Mouse (Mus musculus): ENCODE data around the gene Cab39. TPM values are rescaled to one million over a fixed set of nuclear protein-coding genes. Genes with fewer than 3 reads are reported as not detected.

Cab39 gene
- polyA plus RNA-seq, 1 experiment, result 0.93 TPM

DNA sequence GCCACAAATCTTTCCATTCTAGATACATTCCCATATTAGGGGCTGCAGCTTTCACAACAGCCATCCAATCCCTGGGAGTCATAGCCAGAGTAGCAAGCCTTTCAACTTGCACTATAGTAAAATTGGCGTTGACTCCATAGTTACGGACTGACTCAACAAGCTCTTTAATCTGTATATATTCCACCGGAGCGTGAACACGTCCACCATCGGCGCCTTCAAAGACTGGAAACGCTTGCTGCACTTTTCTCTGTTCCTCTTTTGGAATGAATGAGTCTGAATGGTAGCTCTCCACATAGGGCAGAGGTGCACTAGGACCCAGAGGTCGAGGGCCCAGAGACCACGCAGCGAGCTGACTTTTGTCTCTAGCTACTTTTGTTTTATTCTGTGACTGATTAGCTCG lies 88.8 kb downstream of the Cab39 start:
- H3K36me3 ChIP-seq (ENCODE audit: control insufficient read depth), result no peaks in the 10 kb centered on the region
- no peaks in the 10 kb centered on the region for H3K27me3 ChIP-seq (ENCODE audit: control insufficient read depth)
- H3K9me3 ChIP-seq (ENCODE audit: control insufficient read depth, low read length), result peaks cover 32% of the 10 kb centered on the region
- no peak for TF ChIP-seq GATA1 (IDR thresholded peaks at IDR 0.05; ENCODE audit: low read length)
- TF ChIP-seq TAL1 (IDR thresholded peaks at IDR 0.05; ENCODE audit: low read length), result no peak
- no peak overlapping the region for H3K4me3 ChIP-seq (replicated peaks)
- H3K4me1 ChIP-seq (ENCODE audit: control insufficient read depth), result no peaks in the 10 kb centered on the region

DNA sequence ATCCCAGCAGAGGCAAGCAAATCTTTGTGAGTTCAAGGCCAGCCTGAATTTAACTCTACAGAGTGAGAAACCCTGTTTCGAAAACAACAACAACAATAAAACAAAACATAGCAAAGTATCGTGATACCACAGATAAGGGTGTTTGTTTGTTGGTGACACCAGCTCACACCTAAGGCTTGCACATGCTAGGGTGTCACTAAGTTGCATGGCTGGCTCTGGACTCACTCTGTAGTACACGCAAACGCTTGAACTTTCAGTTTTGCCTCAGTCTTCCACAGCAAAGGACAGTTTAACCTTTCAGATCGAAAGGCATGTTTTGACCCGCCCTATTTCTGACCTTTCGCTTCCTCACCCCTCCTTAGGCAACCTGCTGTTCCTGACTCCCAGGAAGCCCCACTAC lies 94.0 kb downstream of the Cab39 start:
- H3K4me1 ChIP-seq (ENCODE audit: control insufficient read depth), result no peaks in the 10 kb centered on the region
- no peak for TF ChIP-seq GATA1 (IDR thresholded peaks at IDR 0.05; ENCODE audit: low read length)
- no peak for TF ChIP-seq TAL1 (IDR thresholded peaks at IDR 0.05; ENCODE audit: low read length)

DNA sequence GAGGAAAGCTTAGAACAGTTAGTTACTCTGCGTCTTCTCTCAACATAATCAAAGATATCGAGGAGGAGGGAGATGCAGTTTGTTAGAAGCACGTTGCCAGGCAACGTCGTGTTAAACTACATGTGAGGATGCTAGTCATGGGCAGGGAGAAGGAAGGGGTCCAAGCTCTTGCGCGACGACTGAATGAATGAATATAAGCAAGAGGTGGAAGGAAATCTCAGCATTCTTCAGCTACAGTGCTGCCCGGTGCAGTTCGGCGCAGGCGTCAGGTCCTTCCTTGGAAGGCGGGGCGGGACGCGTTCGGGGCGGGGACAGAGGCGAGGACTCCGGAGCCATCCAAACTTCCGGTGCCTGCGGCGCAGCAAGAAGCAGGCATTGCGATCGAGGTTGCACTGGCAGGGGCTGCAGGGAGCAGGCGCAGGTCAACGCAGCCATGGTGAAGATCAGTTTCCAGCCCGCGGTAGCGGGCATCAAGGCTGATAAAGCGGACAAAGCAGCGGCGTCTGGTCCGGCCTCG lies 101.0 kb downstream of the Cab39 start, which contains the start of gene Itm2c:
Gene Itm2c, plus strand, starts transcription at position 51 of the 517 bp plus-strand sequence.
- Histone ChIP-seq H3K4me3 (replicated peaks) (peak within 1 kb of the TSS; percentile 72), H3K27me3 (ENCODE audit: control insufficient read depth) (no peaks in the 10 kb centered on the region), H3K4me1 (ENCODE audit: control insufficient read depth) (peaks cover 33% of the 10 kb centered on the region), H3K36me3 (ENCODE audit: control insufficient read depth) (no peaks in the 10 kb centered on the region), H3K9me3 (ENCODE audit: control insufficient read depth, low read length) (peaks cover 4% of the 10 kb centered on the region; the same call in 1 of the 2 replicates)
- TF ChIP-seq TAL1 (IDR thresholded peaks at IDR 0.05; ENCODE audit: low read length) (no peak), GATA1 (IDR thresholded peaks at IDR 0.05; ENCODE audit: low read length) (no peak)

More for the DNA sequence above, 94.0 kb downstream of the Cab39 start:
- Histone ChIP-seq H3K4me3 (replicated peaks) (no peak overlapping the region), H3K9me3 (ENCODE audit: control insufficient read depth, low read length) (peaks cover 9% of the 10 kb centered on the region; the same call in 1 of the 2 replicates), H3K27me3 (ENCODE audit: control insufficient read depth) (no peaks in the 10 kb centered on the region), H3K36me3 (ENCODE audit: control insufficient read depth) (no peaks in the 10 kb centered on the region)

DNA sequence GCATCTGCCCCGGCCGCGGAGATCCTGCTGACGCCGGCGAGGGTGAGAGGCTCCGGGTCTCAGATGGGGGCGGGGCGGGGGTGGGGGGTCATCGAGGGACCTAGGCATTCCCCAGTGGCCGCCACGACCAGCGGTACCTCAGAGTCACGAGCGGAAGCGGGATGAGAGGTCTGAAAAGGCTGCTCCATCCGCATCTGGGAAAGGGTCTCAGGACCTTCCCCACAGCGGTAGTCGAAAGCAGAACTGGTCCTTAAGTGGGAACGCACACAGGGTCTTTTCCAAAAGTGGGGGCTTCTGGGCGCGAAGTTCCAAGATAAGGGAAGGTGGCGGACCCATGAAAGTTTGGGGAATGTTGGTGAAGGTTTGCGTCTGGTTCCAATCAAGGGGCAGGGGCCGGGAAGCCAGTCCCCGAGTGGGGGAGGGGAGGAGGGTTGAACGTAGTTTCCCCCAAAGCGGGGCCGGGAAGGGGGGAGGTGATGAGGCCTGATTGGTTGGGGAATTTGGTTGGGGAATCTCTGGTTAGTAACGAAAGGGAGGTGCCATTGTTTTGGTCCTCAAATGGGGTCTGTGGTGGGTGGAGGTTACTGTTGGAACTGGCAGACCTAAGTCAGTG lies 101.6 kb downstream of the Cab39 start:
- Histone ChIP-seq H3K4me1 (ENCODE audit: control insufficient read depth) (peaks cover 35% of the 10 kb centered on the region), H3K4me3 (replicated peaks) (peak overlapping the region; percentile 72), H3K27me3 (ENCODE audit: control insufficient read depth) (no peaks in the 10 kb centered on the region), H3K9me3 (ENCODE audit: control insufficient read depth, low read length) (peaks cover 4% of the 10 kb centered on the region; the same call in 1 of the 2 replicates), H3K36me3 (ENCODE audit: control insufficient read depth) (no peaks in the 10 kb centered on the region)
- TF ChIP-seq GATA1 (IDR thresholded peaks at IDR 0.05; ENCODE audit: low read length) (no peak), TAL1 (IDR thresholded peaks at IDR 0.05; ENCODE audit: low read length) (no peak)

DNA sequence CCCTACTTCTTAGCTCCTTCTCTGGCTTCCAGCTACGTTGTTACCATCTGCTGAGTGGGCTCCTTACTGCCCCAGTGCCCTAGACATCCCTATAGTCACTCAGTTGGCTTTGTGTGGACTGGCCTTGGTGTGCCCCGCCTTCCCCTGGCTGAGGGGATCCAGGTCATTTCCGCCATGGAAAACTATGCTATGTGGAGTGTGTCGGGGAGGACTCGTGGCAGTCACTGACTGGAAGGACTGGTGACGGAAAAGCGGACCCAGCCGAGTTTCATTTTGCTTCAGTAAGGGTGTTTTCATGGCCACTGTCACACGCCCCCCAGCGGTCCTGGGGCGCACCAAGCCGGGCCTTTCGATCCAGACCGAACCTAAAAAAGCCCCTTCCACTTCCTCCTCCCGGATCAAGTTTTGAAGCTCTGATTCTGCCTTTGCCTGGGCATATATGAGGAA lies 102.2 kb downstream of the Cab39 start:
- Histone ChIP-seq H3K4me1 (ENCODE audit: control insufficient read depth) (peaks cover 35% of the 10 kb centered on the region), H3K4me3 (replicated peaks) (peak overlapping the region; percentile 72), H3K9me3 (ENCODE audit: control insufficient read depth, low read length) (peaks cover 4% of the 10 kb centered on the region; the same call in 1 of the 2 replicates), H3K36me3 (ENCODE audit: control insufficient read depth) (no peaks in the 10 kb centered on the region), H3K27me3 (ENCODE audit: control insufficient read depth) (no peaks in the 10 kb centered on the region)
- TF ChIP-seq GATA1 (IDR thresholded peaks at IDR 0.05; ENCODE audit: low read length) (no peak), TAL1 (IDR thresholded peaks at IDR 0.05; ENCODE audit: low read length) (no peak)

DNA sequence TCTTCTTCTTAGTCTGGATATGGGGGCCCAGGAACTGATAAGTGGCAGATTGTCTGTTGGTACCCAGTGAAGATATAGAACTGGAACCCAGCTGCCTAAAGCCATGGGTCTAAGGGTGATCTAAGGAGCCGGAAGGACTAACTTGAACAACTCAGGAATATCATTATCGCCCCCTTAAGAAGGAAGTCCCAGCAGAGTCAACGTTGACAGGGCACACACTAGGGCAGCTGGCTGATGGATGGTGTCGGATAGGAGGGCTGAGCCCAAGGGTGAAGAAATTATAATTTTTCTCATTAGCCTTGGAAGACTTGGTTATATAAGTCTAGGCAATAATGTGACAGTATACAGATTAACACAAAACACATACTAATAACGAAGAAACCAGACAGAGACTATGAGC lies 102.9 kb downstream of the Cab39 start:
- Histone ChIP-seq H3K9me3 (ENCODE audit: control insufficient read depth, low read length) (peaks cover 4% of the 10 kb centered on the region; the same call in 1 of the 2 replicates), H3K4me1 (ENCODE audit: control insufficient read depth) (peaks cover 35% of the 10 kb centered on the region), H3K4me3 (replicated peaks) (no peak overlapping the region), H3K27me3 (ENCODE audit: control insufficient read depth) (no peaks in the 10 kb centered on the region), H3K36me3 (ENCODE audit: control insufficient read depth) (no peaks in the 10 kb centered on the region)
- TF ChIP-seq GATA1 (IDR thresholded peaks at IDR 0.05; ENCODE audit: low read length) (no peak), TAL1 (IDR thresholded peaks at IDR 0.05; ENCODE audit: low read length) (no peak)

DNA sequence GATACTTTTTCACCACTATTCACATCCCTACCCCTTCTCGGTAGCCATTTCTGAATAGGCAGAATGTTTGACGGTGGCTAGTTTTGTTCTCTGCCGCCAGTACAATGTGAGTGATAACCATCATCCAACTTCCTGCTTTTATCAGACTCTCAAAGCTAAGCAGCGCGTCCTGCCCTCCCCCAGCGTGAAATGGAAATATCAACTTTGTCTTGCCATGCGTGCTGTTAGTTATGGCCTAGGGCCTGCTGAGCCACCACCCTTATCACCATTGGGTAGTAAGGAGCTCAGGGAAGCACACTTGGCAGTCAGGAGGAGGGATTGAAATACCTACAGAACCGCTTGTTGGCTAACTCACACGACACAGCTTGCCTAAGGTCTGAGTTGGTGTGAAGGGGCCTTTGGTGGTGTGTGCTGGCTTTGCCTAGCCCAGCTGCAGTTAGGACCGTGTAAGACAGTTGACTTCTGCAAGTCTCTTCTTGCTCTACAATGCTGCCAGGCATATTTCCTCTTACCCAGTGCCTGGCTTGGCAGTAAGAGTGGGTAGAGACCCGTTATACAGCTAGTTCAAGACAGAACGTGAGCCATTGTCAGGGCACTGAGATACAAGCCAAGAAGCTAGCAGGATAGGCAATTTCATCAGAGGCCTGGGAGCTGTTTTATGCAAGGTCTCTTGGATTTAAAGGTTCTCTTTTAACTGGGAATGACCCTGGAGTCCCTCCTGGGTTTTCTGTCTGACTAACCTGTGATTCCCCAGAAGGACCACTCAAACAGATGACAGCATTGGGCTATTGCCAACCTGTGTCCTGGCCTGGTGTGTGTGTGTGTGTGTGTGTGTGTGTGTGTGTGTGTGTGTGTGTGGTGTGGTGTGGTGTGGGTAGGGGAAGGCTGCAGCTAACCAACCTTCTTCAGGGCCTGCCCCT lies 103.8 kb downstream of the Cab39 start:
- Histone ChIP-seq H3K4me1 (ENCODE audit: control insufficient read depth) (peaks cover 37% of the 10 kb centered on the region), H3K9me3 (ENCODE audit: control insufficient read depth, low read length) (peaks cover 4% of the 10 kb centered on the region; the same call in 1 of the 2 replicates), H3K27me3 (ENCODE audit: control insufficient read depth) (no peaks in the 10 kb centered on the region), H3K4me3 (replicated peaks) (no peak overlapping the region), H3K36me3 (ENCODE audit: control insufficient read depth) (no peaks in the 10 kb centered on the region)
- TF ChIP-seq GATA1 (IDR thresholded peaks at IDR 0.05; ENCODE audit: low read length) (no peak), TAL1 (IDR thresholded peaks at IDR 0.05; ENCODE audit: low read length) (no peak)

DNA sequence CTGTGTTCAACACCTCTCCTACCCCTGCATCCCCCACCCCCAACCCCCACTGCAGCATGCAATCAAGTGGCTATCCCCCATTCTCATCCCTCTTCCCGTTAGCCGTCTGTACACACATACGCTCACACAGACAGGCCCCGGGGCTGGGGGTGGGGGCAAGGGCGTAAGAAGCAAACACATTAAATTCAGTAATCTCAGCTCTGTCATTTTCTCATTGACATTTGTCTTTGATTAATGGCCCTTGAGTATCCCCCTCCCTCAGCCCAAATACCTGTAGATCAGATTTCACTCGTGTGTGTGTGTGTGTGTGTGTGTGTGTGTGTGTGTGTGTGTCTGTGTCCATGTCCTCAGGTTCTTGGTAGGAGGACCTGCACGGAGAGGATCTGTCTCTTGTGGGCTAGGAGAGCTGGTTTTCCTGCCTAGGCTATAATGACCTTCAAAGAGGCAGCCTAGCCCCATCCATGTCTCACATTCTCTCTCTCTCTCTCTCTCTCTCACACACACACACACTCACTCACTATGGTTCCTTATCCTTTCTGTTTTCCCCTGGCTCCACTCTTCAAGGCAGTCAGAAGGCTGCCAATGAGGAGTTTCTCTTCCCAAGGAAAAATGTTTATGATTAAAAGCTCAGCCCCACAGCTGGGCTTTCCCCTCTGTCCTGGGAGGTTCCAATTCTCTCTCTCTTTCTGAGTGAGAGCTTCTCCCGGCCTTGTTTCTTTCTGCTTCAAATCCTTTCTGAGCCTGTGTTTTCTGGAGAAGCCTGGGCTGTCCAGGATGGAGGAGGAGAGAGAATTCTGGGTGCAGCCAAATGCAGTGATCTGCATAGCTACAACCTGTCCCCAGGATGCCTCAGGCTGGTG lies 104.9 kb downstream of the Cab39 start:
- peaks cover 37% of the 10 kb centered on the region for H3K4me1 ChIP-seq (ENCODE audit: control insufficient read depth)

More for the DNA sequence above, 104.9 kb downstream of the Cab39 start:
- H3K36me3 ChIP-seq (ENCODE audit: control insufficient read depth), result peaks cover 2% of the 10 kb centered on the region; the same call in 1 of the 2 replicates
- peaks cover 1% of the 10 kb centered on the region; the same call in 1 of the 2 replicates for H3K9me3 ChIP-seq (ENCODE audit: control insufficient read depth, low read length)
- H3K4me3 ChIP-seq (replicated peaks), result no peak overlapping the region
- H3K27me3 ChIP-seq (ENCODE audit: control insufficient read depth), result no peaks in the 10 kb centered on the region
- TF ChIP-seq GATA1 (IDR thresholded peaks at IDR 0.05; ENCODE audit: low read length), result no peak
